ENCODE assay signal across 26 mouse cellular contexts in the genomic region with DNA sequence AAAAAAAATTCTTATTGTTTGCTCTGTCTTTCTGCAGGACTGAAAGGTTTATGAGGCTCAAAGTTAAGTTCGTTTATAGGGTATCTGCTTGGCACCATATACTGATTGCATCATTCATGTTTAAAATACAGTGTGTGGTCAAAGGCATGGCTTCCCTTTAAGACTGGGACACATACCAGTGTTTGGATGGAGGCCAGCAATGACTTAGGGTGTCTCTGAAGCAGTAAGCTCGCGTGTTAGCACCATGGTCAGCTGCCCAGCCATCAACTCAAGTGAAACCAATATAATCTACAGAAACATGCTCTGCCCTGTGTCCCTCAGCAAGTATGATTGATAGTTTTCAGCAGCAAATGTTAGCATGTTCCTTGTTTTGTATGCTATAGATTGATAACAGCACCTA. TPM values are rescaled to one million over a fixed set of nuclear protein-coding genes. Genes with fewer than 3 reads are reported as not detected.
A peak's percentile ranks its signal among the peaks of the same experiment; 100 is the strongest.
DNase-seq lines count a peak whose midpoint lies in the region; ATAC-seq and TF ChIP-seq lines count a peak whose summit lies in the region.
"Had no signal": no experiment of that assay in that cellular context is flagged by ENCODE, and none has a peak within 500 bp of the region (broad histone marks: within the 10 kb centered on the region; RNA-seq: fewer than 3 reads in every experiment).

No protein-coding gene starts in this region.

- 0 out of 2 replicates have a peak, but pooled peaks have one; percentile 30 for ATAC-seq in forebrain, embryonic 11.5 days (replicated peaks; ENCODE audit: low FRiP score)
- ATAC-seq in forebrain, postnatal 0 days, result no peak
- no peak for ATAC-seq in limb, embryonic 14.5 days (ENCODE audit: low FRiP score, low read depth)
- ATAC-seq: forebrain, embryonic 13.5 days; liver, embryonic 12.5 days; midbrain, embryonic 15.5 days had no signal

- H3K4me2 ChIP-seq in forebrain, embryonic 11.5 days (ENCODE audit: low read depth, low read length, severe bottlenecking), result no peak overlapping the region
- H3K4me2 ChIP-seq in forebrain, postnatal 0 days (ENCODE audit: low read depth), result no peak overlapping the region
- H3K4me2 ChIP-seq in limb, embryonic 14.5 days (replicated peaks; ENCODE audit: low read depth, low read length, severe bottlenecking), result no peak overlapping the region
- H3K4me2 ChIP-seq: embryonic facial prominence, embryonic 12.5 days; forebrain, embryonic 13.5 days; hindbrain, embryonic 14.5 days; limb, embryonic 12.5 days; liver, embryonic 12.5 days; midbrain, embryonic 15.5 days; neural tube, embryonic 12.5 days had no signal

- H3K9ac ChIP-seq in forebrain, embryonic 11.5 days (ENCODE audit: low read length), result no peak overlapping the region
- no peak overlapping the region for H3K9ac ChIP-seq in forebrain, postnatal 0 days
- H3K9ac ChIP-seq in limb, embryonic 14.5 days (ENCODE audit: low read depth, low read length, severe bottlenecking), result no peak overlapping the region
- no peak overlapping the region for H3K9ac ChIP-seq in MEL (ENCODE audit: control insufficient read depth, low read depth, low read length, poor library complexity, severe bottlenecking)
- H3K9ac ChIP-seq: embryonic facial prominence, embryonic 12.5 days; forebrain, embryonic 13.5 days; hindbrain, embryonic 14.5 days; limb, embryonic 12.5 days; liver, embryonic 12.5 days; midbrain, embryonic 15.5 days; neural tube, embryonic 12.5 days had no signal

- no peaks in the 10 kb centered on the region for H3K36me3 ChIP-seq in forebrain, embryonic 11.5 days (ENCODE audit: control insufficient read depth, insufficient read depth, low read length)
- no peaks in the 10 kb centered on the region for H3K36me3 ChIP-seq in forebrain, postnatal 0 days (ENCODE audit: insufficient read depth)
- no peaks in the 10 kb centered on the region for H3K36me3 ChIP-seq in limb, embryonic 14.5 days (ENCODE audit: control insufficient read depth, insufficient read depth, low read length)
- no peaks in the 10 kb centered on the region for H3K36me3 ChIP-seq in limb, embryonic 10.5 days
- H3K36me3 ChIP-seq in MEL (ENCODE audit: control insufficient read depth in 1 of 2, insufficient read depth in 2 of 2, low read length in 2 of 2), result no peaks in the 10 kb centered on the region
- H3K36me3 ChIP-seq in midbrain, embryonic 10.5 days, result no peaks in the 10 kb centered on the region
- H3K36me3 ChIP-seq: embryonic facial prominence, embryonic 12.5 days; heart, embryonic 10.5 days; limb, embryonic 12.5 days; liver, embryonic 12.5 days; midbrain, embryonic 15.5 days; neural tube, embryonic 12.5 days had no signal

- no peak for TF ChIP-seq CTCF in forebrain, postnatal 0 days (IDR thresholded peaks at IDR 0.05; ENCODE audit: low read depth)
- TF ChIP-seq CTCF in MEL (IDR thresholded peaks at IDR 0.05 in 2 of 3, conservative IDR thresholded peaks at IDR 0.05 in 1 of 3; ENCODE audit: control insufficient read depth in 1 of 3, insufficient read depth in 1 of 3, low read depth in 2 of 3, low read length in 3 of 3, poor library complexity in 1 of 3, severe bottlenecking in 1 of 3), result no peak
- TF ChIP-seq CTCF in brain, embryonic 14.5 days (IDR thresholded peaks at IDR 0.05; ENCODE audit: borderline replicate concordance, extremely low read depth, insufficient read depth, insufficient read length), result no peak

- DNase-seq in forebrain, embryonic 11.5 days (ENCODE audit: low spot score), result no peak
- DNase-seq in forebrain, postnatal 0 days, result no peak
- peak; percentile 56 for DNase-seq in limb, embryonic 14.5 days (ENCODE audit: low spot score)
- DNase-seq in limb, embryonic 10.5 days (ENCODE audit: low spot score), result no peak
- DNase-seq in MEL (ENCODE audit: low read depth, low spot score), result peak; percentile 44
- DNase-seq in brain, embryonic 14.5 days (ENCODE audit: low read depth), result peak; percentile 9
- no peak for DNase-seq in midbrain, embryonic 10.5 days (ENCODE audit: low spot score)
- DNase-seq: cerebellum, adult 8-10 months; kidney, adult 8-10 months; kidney, postnatal 10 days; lung, adult 2 months; lung, postnatal 36 days; thymus, postnatal 14 days had no signal

- TF ChIP-seq RAD21 in MEL (IDR thresholded peaks at IDR 0.05; ENCODE audit: low read depth, low read length), result no peak

- no peaks in the 10 kb centered on the region for H3K27me3 ChIP-seq in forebrain, embryonic 11.5 days (ENCODE audit: control insufficient read depth, insufficient read depth, low read length)
- no peaks in the 10 kb centered on the region for H3K27me3 ChIP-seq in forebrain, postnatal 0 days (ENCODE audit: insufficient read depth, low read length)
- H3K27me3 ChIP-seq in limb, embryonic 14.5 days (ENCODE audit: control insufficient read depth, insufficient read depth, low read length), result no peaks in the 10 kb centered on the region
- no peaks in the 10 kb centered on the region for H3K27me3 ChIP-seq in limb, embryonic 10.5 days (ENCODE audit: low read depth, poor library complexity, severe bottlenecking)
- no peaks in the 10 kb centered on the region; a peak in 2 of 4 replicates for H3K27me3 ChIP-seq in MEL (ENCODE audit: control insufficient read depth in 1 of 2, insufficient read depth in 2 of 2, low read length in 2 of 2)
- no peaks in the 10 kb centered on the region for H3K27me3 ChIP-seq in midbrain, embryonic 10.5 days (ENCODE audit: low read depth, poor library complexity, severe bottlenecking)
- H3K27me3 ChIP-seq: embryonic facial prominence, embryonic 12.5 days; forebrain, embryonic 13.5 days; limb, embryonic 12.5 days; liver, embryonic 12.5 days; midbrain, embryonic 15.5 days; neural tube, embryonic 12.5 days had no signal

- H3K4me3 ChIP-seq in forebrain, embryonic 11.5 days (ENCODE audit: low read depth, low read length), result no peak overlapping the region
- no peak overlapping the region for H3K4me3 ChIP-seq in forebrain, postnatal 0 days (ENCODE audit: low read depth, low read length)
- no peak overlapping the region for H3K4me3 ChIP-seq in limb, embryonic 14.5 days (replicated peaks; ENCODE audit: low read length)
- no peak overlapping the region for H3K4me3 ChIP-seq in limb, embryonic 10.5 days
- no peak overlapping the region for H3K4me3 ChIP-seq in MEL (ENCODE audit: control insufficient read depth in 1 of 2, insufficient read depth in 1 of 2, low read depth in 2 of 2, low read length in 2 of 2)
- no peak overlapping the region for H3K4me3 ChIP-seq in midbrain, embryonic 10.5 days
- H3K4me3 ChIP-seq: embryonic facial prominence, embryonic 12.5 days; erythroblast, embryonic 14.5 days; forebrain, embryonic 13.5 days; heart, embryonic 10.5 days; limb, embryonic 12.5 days; liver, embryonic 12.5 days; midbrain, embryonic 15.5 days; neural tube, embryonic 12.5 days had no signal

- WGBS in forebrain, embryonic 11.5 days, result 86% methylated on average over 3 of the region's 3 CpGs
- WGBS in forebrain, postnatal 0 days, result 60% methylated on average over 3 of the region's 3 CpGs
- WGBS in limb, embryonic 14.5 days, result 69% methylated on average over 3 of the region's 3 CpGs
- WGBS in limb, embryonic 10.5 days, result 80% methylated on average over 3 of the region's 3 CpGs
- WGBS in midbrain, embryonic 10.5 days, result 94% methylated on average over 3 of the region's 3 CpGs

- no peaks in the 10 kb centered on the region for H3K79me2 ChIP-seq in MEL (ENCODE audit: control insufficient read depth, insufficient read depth, low read length, poor library complexity)

- no peak for TF ChIP-seq EP300 in MEL (IDR thresholded peaks at IDR 0.05; ENCODE audit: low read depth in 1 of 2, low read length in 2 of 2)

- no peak overlapping the region for H3K27ac ChIP-seq in forebrain, embryonic 11.5 days (ENCODE audit: low read depth, low read length)
- H3K27ac ChIP-seq in forebrain, postnatal 0 days (ENCODE audit: low read depth, low read length), result no peak overlapping the region
- H3K27ac ChIP-seq in limb, embryonic 14.5 days (replicated peaks; ENCODE audit: low read depth, low read length), result no peak overlapping the region
- no peak overlapping the region for H3K27ac ChIP-seq in limb, embryonic 10.5 days
- no peak overlapping the region for H3K27ac ChIP-seq in MEL (ENCODE audit: control insufficient read depth, low read depth, low read length)
- no peak overlapping the region for H3K27ac ChIP-seq in midbrain, embryonic 10.5 days (replicated peaks)
- H3K27ac ChIP-seq: embryonic facial prominence, embryonic 12.5 days; forebrain, embryonic 13.5 days; heart, embryonic 10.5 days; hindbrain, embryonic 14.5 days; limb, embryonic 12.5 days; liver, embryonic 12.5 days; midbrain, embryonic 15.5 days; neural tube, embryonic 12.5 days had no signal

- no peaks in the 10 kb centered on the region for H3K4me1 ChIP-seq in forebrain, embryonic 11.5 days (replicated peaks; ENCODE audit: control insufficient read depth, insufficient read depth, low read length)
- H3K4me1 ChIP-seq in forebrain, postnatal 0 days (ENCODE audit: insufficient read depth), result no peaks in the 10 kb centered on the region
- H3K4me1 ChIP-seq in limb, embryonic 14.5 days (ENCODE audit: control insufficient read depth, insufficient read depth, low read length), result no peaks in the 10 kb centered on the region
- no peaks in the 10 kb centered on the region for H3K4me1 ChIP-seq in limb, embryonic 10.5 days
- no peaks in the 10 kb centered on the region for H3K4me1 ChIP-seq in MEL (ENCODE audit: control insufficient read depth in 1 of 2, insufficient read depth in 2 of 2, low read length in 2 of 2)
- no peaks in the 10 kb centered on the region for H3K4me1 ChIP-seq in midbrain, embryonic 10.5 days
- H3K4me1 ChIP-seq: embryonic facial prominence, embryonic 12.5 days; forebrain, embryonic 13.5 days; heart, embryonic 10.5 days; limb, embryonic 12.5 days; liver, embryonic 12.5 days; midbrain, embryonic 15.5 days; neural tube, embryonic 12.5 days had no signal

- no peak for TF ChIP-seq POLR2A in limb, embryonic 14.5 days (IDR thresholded peaks at IDR 0.05; ENCODE audit: borderline replicate concordance, extremely low read depth, insufficient read depth, insufficient read length)
- TF ChIP-seq POLR2A in MEL (IDR thresholded peaks at IDR 0.05; ENCODE audit: control insufficient read depth in 1 of 2, insufficient read depth in 1 of 2, low read depth in 1 of 2, low read length in 2 of 2, poor library complexity in 1 of 2), result no peak
- no peak for TF ChIP-seq POLR2A in brain, embryonic 14.5 days (IDR thresholded peaks at IDR 0.05; ENCODE audit: borderline replicate concordance, extremely low read depth, insufficient read depth, insufficient read length, poor library complexity, severe bottlenecking)

- no peaks in the 10 kb centered on the region for H3K9me3 ChIP-seq in forebrain, embryonic 11.5 days (ENCODE audit: control insufficient read depth, low read length)
- H3K9me3 ChIP-seq in forebrain, postnatal 0 days (ENCODE audit: low read length), result no peaks in the 10 kb centered on the region
- H3K9me3 ChIP-seq in limb, embryonic 14.5 days (ENCODE audit: control insufficient read depth, low read length), result no peaks in the 10 kb centered on the region
- no peaks in the 10 kb centered on the region for H3K9me3 ChIP-seq in limb, embryonic 10.5 days (replicated peaks)
- H3K9me3 ChIP-seq in MEL (replicated peaks; ENCODE audit: insufficient read depth, low read length), result no peaks in the 10 kb centered on the region
- no peaks in the 10 kb centered on the region for H3K9me3 ChIP-seq in midbrain, embryonic 10.5 days (replicated peaks)
- H3K9me3 ChIP-seq: embryonic facial prominence, embryonic 12.5 days; forebrain, embryonic 13.5 days; heart, embryonic 10.5 days; limb, embryonic 12.5 days; liver, embryonic 12.5 days; midbrain, embryonic 15.5 days; neural tube, embryonic 12.5 days had no signal

RNA-seq across cellular contexts. Expression of a gene that starts 32.3 kb away (rescaled TPM):
- 0.21 and 0.29 TPM in 2 replicates for polyA plus RNA-seq in forebrain, embryonic 11.5 days (2014; fragmentation: Nextera tagmentation; extraction: Ambion mirVana)
- 13.1 and 16.8 TPM in 2 replicates for total RNA-seq in forebrain, postnatal 0 days (2014; rRNA removed)
- polyA plus RNA-seq in forebrain, postnatal 0 days (2015; fragmentation: Nextera tagmentation; extraction: Ambion mirVana), result 2.1 and 5.1 TPM in 2 replicates
- polyA plus RNA-seq in limb, embryonic 14.5 days (2012; rRNA removed), result 0.80 and 1.7 TPM in 2 replicates
- polyA plus RNA-seq in limb, embryonic 14.5 days (2014; fragmentation: Nextera tagmentation; extraction: Ambion mirVana), result 1.1 and 1.7 TPM in 2 replicates
- polyA plus RNA-seq in limb, embryonic 10.5 days (2016; fragmentation: Nextera tagmentation; extraction: Ambion mirVana), result 0.05 and 0.06 TPM in 2 replicates
- 0.20 TPM in 1 of 2 replicates, not detected in the other for total RNA-seq in MEL (2012; rRNA removed)
- polyA plus RNA-seq in MEL (2012; ENCODE audit: insufficient read depth in 1 of 2, insufficient read length in 2 of 2, low read depth in 1 of 2, low replicate concordance in 2 of 2, missing spikeins in 1 of 2), result not detected
- 1.7 and 5.4 TPM in 2 replicates for polyA plus RNA-seq in brain, embryonic 14.5 days (2012; rRNA removed)
- 0.20 and 0.39 TPM in 2 replicates for polyA plus RNA-seq in midbrain, embryonic 10.5 days (2016; fragmentation: Nextera tagmentation; extraction: Ambion mirVana)
- total RNA-seq: common myeloid progenitor, adult 5-6 weeks; gastrocnemius, adult 8-10 months; megakaryocyte-erythroid progenitor cell, adult 5-6 weeks had no signal
- polyA plus RNA-seq: erythroblast, embryonic 14.5 days; gonadal fat pad, adult 2 months; lung, adult 2 months had no signal

Comparison
In these comparisons a context has a peak if more than half of its experiments do, and no peak if none do; other contexts are left out.
1. DNase-seq: peak in limb, embryonic 14.5 days (single experiment), MEL (single experiment) and brain, embryonic 14.5 days (single experiment); none in forebrain, embryonic 11.5 days (single experiment), forebrain, postnatal 0 days (single experiment), limb, embryonic 10.5 days (single experiment) and midbrain, embryonic 10.5 days (single experiment).